Mouse (Mus musculus) activated CD4-positive, CD25-positive, alpha-beta regulatory T cell, adult 4 months (primary cell): ENCODE results near the gene Fyn. TPM values are rescaled to one million over a fixed set of nuclear protein-coding genes. Genes with fewer than 3 reads are reported as not detected.

ENCODE experiments used
- ATAC-seq: one replicate; pipeline ENCODE4 v1.8.0; 2017
- polyA plus RNA-seq, 2 experiments: library from polyadenylated mRNA; unstranded; fragments of 100-300 nt; shearing (Covaris generic); gene quantifications; one replicate each; pipeline ENCODE4 v1.2.1; 2017

The Fyn gene
- polyA plus RNA-seq, 2 experiments from 2014 or later, result 78.3 to 103 TPM

- no peak for ATAC-seq
Observed at GRCm38 (mm10) chr10:39445870-39446269, 77.2 kb downstream of the Fyn start.

- no peak for ATAC-seq
Observed at GRCm38 (mm10) chr10:39446706-39447105, 78.1 kb downstream of the Fyn start.

- no peak for ATAC-seq
Observed at GRCm38 (mm10) chr10:39449179-39449578, 80.5 kb downstream of the Fyn start.

GRCm38 (mm10) chr10:39450356-39450755, 81.7 kb downstream of the Fyn start:
- no peak for ATAC-seq

GRCm38 (mm10) chr10:39451065-39451464, 82.4 kb downstream of the Fyn start:
- no peak for ATAC-seq

DNA sequence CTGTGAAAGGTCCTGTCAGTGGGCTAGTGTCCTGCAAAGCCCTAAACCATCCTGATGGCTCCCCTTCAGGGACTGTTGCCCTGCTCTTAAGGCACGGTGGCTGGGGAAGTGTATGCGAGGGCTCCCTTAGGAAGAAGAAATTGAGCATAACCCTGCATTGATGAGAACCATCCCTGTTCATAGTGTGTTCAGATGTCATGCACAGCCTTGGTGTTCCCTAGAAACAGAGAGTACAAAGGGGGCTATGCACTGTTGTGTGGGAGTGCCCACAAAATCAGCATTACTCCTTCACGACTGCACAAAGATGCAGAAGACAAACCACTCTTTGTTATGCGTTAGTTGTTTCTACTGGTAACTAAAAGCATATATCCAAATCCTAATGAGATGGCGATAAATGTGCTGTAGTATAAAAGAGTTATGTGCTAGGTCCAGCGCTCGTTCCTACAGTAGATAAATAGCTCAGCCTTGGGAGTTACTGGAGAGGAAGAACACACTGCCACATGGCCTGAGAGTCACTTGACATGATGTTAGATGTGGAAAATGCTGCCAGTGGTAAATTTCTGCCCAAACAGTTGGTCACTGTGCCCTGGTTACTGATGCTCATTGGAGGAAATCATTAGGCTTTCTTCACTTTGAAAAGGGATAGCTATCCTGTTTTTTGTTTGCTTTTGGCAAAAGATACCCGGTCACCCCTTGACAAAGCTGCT, 83.4 kb downstream of the Fyn start:
- ATAC-seq, result no peak

DNA sequence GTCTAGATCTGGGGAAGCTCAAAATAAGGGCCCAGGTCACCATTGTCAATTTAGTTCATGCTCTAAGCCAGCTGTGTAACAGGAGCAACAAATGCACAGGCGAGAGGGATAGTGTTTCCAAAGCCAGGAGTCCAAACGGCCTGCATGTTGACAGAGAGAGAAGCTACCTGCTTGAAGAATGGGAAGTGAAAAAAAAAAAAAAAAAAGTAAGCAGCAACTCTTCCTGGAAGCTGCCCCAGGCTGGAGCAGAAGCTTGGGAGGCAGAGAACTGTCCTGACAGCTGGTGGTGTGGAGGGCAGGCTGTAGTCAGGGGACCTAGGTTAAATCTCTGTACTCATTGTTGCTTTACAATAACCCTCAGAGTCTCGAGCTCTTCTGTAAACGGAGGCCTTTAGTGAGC, 86.7 kb downstream of the Fyn start:
- no peak for ATAC-seq

- ATAC-seq, result peak; percentile 66
Observed at GRCm38 (mm10) chr10:39455857-39456620, 87.4 kb downstream of the Fyn start.

GRCm38 (mm10) chr10:39456776-39457175, 88.1 kb downstream of the Fyn start:
- no peak for ATAC-seq

DNA sequence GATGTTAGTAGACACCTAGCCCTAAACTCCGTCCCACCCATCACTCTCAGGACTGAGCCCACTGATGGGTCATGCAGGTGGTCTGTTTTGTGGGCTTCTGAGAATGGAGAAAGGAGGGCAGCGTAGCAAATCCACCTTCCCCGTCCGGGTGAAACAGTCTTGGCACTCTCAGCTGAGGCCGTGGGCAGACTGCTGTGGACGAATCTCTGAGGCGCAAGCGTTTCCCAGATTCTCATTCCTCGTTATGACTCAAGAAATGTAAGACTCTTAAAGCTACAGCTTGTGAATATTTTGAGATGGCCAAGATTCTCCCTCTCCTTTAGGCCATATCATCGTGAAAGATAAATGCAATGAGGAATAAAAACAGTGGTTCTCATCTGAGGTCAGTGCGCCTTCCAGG, 88.6 kb downstream of the Fyn start:
- no peak for ATAC-seq

DNA sequence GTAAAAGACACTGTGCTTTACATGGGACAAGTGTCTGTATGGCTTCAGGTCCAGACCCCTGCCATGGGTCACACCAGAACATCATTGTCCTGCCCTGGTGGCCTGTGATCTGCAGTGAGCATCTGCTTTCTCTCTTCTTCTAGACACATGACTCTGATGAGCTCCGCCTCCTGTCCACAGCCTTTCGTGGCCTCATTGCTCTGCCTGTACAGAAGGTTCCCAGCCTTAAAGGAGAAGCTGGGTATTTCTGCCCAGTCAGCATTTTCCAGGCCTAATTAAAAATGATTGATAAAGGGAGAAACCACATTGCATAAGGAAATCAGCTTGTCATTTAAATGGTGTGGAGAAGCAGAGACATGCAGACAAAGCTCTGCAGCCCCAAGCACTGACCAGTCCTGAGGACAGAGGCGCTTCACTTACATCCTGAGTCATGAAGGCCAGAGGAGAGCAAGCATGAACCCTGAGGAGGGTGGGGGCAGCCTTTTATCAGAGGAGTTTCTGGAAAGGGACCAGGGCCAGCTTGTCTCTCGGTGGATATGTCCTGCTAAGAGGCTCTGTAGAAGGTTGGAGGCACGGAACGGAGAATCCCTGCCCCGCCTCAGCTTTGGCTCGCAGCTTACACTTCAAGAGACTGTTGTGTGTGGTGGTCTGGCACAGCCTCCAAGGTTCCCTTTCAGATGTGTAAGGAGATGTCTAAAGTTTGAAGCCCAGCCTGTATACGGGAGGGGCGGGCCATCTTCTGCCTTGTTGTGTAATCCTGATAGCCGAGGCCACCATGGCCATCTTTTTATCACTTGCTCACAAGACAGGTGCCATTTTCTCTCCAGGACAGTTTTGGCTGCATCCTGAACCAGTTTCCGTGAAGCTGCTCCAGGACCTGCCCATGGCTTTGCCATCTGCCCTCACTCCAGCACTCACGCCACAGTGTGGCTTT, 90.4 kb downstream of the Fyn start:
- peak; percentile 47 for ATAC-seq

DNA sequence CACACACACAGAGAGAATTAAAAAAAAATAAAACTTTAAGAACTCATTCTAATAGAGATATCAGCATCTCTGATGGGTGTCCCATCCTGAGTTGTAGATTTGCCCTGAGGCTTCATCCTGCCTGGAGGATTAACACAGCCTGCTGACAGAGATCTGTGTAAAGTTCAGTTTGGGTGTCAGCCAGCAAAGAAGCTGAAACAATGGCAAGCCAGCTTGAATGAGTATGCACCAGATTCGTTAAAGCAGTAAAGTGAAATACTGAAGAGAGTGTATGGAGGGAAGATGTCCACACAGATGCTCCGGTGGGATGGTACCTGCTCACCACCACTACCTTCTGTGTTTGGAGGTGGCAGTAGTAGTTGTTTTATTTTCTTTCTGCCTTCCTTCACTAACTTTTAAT, 92.0 kb downstream of the Fyn start:
- no peak for ATAC-seq

DNA sequence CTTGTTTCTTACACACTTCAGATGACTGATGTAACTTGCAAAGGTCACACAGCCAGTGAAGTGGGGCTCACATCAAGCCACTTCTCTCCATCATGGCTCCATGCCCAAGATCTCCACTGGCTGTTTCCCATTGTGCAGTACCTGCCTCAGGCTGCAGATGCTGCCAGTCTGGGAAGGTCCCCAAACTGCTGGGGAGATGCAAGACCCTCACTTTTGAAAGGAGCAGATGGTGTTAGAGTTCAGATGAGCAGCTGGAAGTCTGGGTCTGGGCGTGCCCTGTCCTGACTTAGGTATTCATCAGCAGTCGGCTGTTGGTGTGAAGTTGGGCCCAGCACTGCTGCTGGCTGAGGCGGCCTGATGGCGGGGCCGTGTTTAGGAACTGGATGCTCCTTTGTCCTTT, 93.3 kb downstream of the Fyn start:
- ATAC-seq, result no peak

GRCm38 (mm10) chr10:39462711-39463110, 94.1 kb downstream of the Fyn start:
- ATAC-seq, result no peak

DNA sequence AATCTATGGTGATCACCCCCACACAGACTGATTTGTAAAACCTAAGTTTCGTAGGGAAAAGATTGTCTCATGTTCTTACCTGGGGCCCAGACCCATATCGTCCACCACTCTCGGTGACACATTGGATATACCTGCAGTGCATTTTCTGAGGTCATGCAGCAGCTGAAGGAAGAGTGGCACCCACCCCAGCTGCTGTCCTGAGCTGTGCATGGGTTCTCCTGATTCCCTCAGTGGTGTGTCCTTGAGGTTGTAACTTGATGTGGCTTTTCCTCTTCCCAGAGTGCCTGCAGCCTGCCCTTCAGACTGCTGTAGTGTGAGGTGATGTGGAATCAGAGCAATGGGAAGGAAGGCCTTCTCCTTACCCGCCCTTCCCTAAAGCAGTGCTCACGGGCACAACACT, 95.7 kb downstream of the Fyn start:
- ATAC-seq, result no peak

DNA sequence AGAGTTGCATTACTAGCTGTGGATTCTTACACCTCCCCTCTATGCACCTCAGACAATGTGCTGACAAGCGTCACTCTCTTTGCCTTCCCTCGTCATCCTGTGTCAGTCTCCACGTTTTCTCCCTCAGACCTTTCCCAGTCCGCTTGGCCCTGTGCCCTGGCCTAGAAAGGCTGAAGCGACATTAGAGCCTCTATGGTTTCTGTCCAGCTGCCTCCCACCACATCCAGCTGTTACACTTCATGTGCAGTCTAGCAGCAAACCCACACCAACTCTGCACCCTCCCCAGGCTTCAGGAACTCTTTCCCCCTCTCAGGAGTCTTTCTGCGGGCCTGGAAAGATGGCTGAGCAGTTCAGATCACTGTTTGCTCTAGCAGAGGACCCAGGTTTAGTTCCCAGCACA, 98.7 kb downstream of the Fyn start:
- ATAC-seq, result no peak

DNA sequence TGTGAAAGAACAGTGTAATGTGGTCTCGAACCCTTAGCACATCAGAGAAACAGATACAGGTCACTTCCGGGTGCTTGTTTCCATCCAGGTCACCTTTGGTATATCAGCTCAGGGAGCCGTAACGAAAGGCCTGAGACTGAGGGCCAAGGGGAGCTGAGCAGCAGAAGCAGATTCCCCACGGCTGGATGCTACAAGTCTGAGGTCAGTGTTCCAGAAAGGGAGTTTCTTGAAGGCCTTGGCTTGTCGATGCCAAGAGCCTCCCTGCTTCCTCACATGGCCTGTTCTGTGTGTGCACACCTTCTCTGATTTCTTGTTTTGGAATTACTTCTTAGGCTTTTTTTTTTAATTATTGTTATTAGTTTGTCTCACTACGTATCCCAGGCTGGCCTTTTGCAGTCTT, 99.2 kb downstream of the Fyn start:
- ATAC-seq, result no peak

DNA sequence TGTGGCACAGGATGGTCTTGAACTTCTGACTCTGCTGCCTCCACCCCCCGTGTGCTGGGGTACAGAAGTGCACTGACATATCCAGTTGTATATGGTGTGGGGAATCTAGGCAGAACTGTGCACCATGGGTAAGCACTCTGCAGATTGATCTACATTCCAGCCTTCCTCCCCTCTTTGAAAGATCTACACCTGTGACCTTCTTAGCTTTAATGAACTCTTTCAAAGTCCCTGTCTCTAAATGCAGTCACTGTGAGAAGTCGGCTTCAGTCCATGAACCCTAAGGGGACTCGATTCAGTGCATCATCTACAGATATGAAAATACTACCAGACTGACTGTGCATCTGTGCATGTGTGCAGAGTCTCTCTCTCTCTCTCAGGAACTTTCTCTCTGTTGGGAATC, 99.9 kb downstream of the Fyn start:
- no peak for ATAC-seq

DNA sequence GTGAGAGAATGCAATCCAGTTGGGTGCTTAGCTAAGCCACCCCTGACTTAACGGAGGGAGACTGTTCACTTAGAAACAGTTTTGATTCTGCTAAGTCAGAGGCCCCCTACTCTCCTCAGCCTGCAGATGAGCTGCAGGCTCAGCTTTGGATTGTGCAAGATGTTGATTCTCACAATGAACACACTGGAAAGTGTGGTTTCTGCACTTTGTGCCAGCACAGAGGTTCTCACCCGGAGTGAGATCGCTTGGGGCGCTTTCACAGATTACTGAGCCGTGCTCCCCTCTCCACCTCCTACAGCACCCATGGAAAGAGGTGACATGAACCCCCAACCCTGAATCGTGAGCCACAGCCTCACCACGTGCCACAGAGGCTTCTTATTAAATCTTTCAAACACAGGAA, 100.7 kb downstream of the Fyn start:
- peak; percentile 42 for ATAC-seq

DNA sequence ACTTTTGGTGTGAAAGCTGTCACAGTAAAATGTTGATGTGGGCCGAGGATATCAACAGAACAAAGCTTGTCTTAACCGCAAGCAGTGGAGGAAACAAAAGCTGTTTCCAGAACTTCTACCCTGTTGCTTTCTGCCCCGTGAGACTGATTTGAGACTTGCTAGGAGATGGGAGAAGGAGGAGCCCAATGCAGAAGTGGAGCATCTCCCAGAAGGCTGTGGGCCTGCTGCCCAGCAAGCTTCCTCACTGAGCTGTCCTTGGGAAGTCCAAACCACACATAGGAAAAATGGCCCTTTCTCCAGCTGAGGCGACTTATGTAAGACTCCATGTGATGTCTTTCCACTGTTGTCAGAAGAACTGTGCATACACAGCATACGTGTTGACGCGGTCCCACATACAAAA, 101.7 kb downstream of the Fyn start:
- peak; percentile 26 for ATAC-seq

GRCm38 (mm10) chr10:39471040-39471713, 102.5 kb downstream of the Fyn start:
- no peak for ATAC-seq

DNA sequence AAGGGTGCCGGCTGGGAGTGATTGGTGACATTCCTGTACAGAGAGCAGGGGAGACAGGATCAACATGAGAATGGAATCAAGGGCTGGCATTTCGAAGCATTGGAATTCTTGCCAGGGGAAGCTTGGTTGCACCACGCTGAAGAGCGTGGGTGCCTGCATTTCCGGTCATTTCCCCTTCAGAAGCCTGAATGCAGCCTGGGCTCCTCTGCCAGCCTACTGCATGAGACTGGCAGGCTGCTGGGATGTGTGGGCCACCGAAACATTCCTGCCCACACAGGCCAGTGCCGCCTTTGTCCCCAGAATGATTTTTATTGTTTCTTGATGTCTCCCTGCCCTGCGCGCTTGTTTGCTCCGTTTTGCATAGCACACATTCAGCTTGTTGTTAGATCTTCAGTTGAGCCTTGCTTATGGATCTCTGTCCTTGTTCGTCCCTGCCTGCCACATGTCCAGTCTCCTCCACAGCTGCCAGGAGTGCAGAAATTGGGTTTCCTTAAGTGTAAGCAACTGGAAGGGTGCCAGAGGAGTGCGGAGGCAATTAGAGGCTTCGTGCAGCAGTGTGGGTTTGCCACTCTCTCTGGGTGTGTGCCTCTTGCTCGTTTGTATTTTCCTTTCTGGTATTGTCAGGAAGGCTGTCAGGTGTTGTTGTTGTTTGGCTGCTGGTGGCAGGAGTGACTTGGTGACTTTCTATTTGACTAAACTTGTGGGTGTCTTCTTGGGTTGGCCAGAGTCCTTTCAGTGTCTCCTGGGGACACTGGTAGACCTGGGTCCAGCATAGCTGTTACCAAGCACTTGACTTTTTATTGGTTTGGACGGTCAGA, 103.3 kb downstream of the Fyn start:
- no peak for ATAC-seq
